ENCODE assay signal across 13 mouse cellular contexts in the genomic region with DNA sequence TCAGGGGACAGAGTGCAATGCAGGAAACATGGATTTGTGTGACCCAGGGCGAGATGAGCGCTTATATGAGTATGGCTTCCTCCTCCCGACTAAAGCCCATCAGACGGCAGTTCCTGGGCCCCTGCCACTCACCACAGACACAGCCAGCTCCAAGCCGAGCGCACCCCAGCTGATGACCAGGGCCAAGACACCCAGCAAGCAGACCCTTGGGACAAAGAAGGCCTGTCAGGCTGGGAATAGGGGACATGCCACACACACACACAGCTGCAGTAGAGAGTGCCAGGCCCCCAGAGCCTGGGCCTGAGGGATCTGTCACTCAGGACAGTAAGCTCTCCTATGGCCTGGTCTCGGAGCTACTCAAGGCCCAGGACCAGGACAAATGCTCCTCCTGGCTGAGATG.
"Had no signal": no experiment of that assay in that cellular context is flagged by ENCODE, and none has a peak within 500 bp of the region (broad histone marks: within the 10 kb centered on the region; RNA-seq: fewer than 3 reads in every experiment).

No protein-coding gene starts in this region.

- H3K4me3 ChIP-seq: left cerebral cortex, adult 2 months; liver, embryonic 13.5 days; midbrain, embryonic 15.5 days; myocyte; neural tube, embryonic 15.5 days had no signal

- DNase-seq: kidney, postnatal 25 days; liver, embryonic 13.5 days; lung, embryonic 14.5 days; right cerebral cortex, adult 18-20 months; thymus, adult 18-20 months had no signal

- H3K9ac ChIP-seq: liver, embryonic 13.5 days; lung, embryonic 14.5 days; midbrain, embryonic 15.5 days; neural tube, embryonic 15.5 days had no signal

- H3K9me3 ChIP-seq: liver, embryonic 13.5 days; midbrain, embryonic 15.5 days; neural tube, embryonic 15.5 days had no signal

- H3K27ac ChIP-seq: kidney, postnatal 0 days; left cerebral cortex, adult 2 months; liver, embryonic 13.5 days; macrophage; midbrain, embryonic 15.5 days; neural tube, embryonic 15.5 days had no signal

- H3K4me2 ChIP-seq: liver, embryonic 13.5 days; lung, embryonic 14.5 days; midbrain, embryonic 15.5 days; neural tube, embryonic 15.5 days had no signal

- ATAC-seq: intestine, postnatal 0 days; lung, postnatal 0 days; midbrain, embryonic 15.5 days had no signal

- H3K27me3 ChIP-seq: liver, embryonic 13.5 days; midbrain, embryonic 15.5 days; neural tube, embryonic 15.5 days had no signal
